In genomic region chr1:172324725-172325124, GRCm38 (mm10) we compare ENCODE assay signal across 8 mouse cellular contexts. TPM values are rescaled to one million over a fixed set of nuclear protein-coding genes. Genes with fewer than 3 reads are reported as not detected.
DNase-seq lines count a peak whose midpoint lies in the region; ATAC-seq lines count a peak whose summit lies in the region.

No protein-coding gene starts in this region.

- peaks cover 10% of the 10 kb centered on the region for H3K4me1 ChIP-seq in heart, embryonic 12.5 days (replicated peaks)

- no peak overlapping the region for H3K9ac ChIP-seq in heart, embryonic 12.5 days

- no peak overlapping the region for H3K4me2 ChIP-seq in heart, embryonic 12.5 days

- no peaks in the 10 kb centered on the region for H3K9me3 ChIP-seq in heart, embryonic 12.5 days (replicated peaks)

- no peaks in the 10 kb centered on the region; the same call in 1 of the 2 replicates for H3K36me3 ChIP-seq in heart, embryonic 12.5 days

- H3K27ac ChIP-seq in heart, embryonic 12.5 days (ENCODE audit: poor library complexity, severe bottlenecking) = no peak overlapping the region

- peak; percentile 47; the same call in 1 of the 2 replicates for ATAC-seq in heart, embryonic 12.5 days (ENCODE audit: insufficient number of reproducible peaks, low FRiP score)

- H3K4me3 ChIP-seq in heart, embryonic 12.5 days = no peak overlapping the region

- peaks cover 91% of the 10 kb centered on the region for H3K27me3 ChIP-seq in heart, embryonic 12.5 days (replicated peaks)

- peak; percentile 94 for DNase-seq in ES-CJ7 (ENCODE audit: low read depth, low spot score)
- DNase-seq in adrenal gland, postnatal 10 days = peak; percentile 86
- DNase-seq in embryo, embryonic 9.5 days (ENCODE audit: extremely low spot score) = peak; percentile 73
- DNase-seq in kidney, postnatal 36 days = peak; percentile 77 to 92
- DNase-seq in lung, postnatal 25 days (ENCODE audit: low spot score) = peak; percentile 77
- peak; percentile 85 for DNase-seq in right cerebral cortex, adult 2 months (ENCODE audit: low spot score in 2 of 2)
- DNase-seq in urinary bladder, postnatal 25 days (ENCODE audit: low spot score) = peak; percentile 74

- 11% methylated on average over 7 of the region's 7 CpGs for WGBS in heart, embryonic 12.5 days

RNA-seq across cellular contexts. Expression of gene Kcnj9, which starts 4.4 kb away (rescaled TPM):
- under 1 TPM in 1 of 2 experiments, not detected in 1; 0.12 TPM for total RNA-seq in adrenal gland, postnatal 10 days (2021)
- not detected in 2 replicates for polyA plus RNA-seq in heart, embryonic 12.5 days (2016; fragmentation: Nextera tagmentation; extraction: Ambion mirVana)

RNA-seq across cellular contexts. Expression of gene Kcnj10, which starts 16.3 kb away (rescaled TPM):
- 1 to 10 TPM in 1 of 2 experiments, under 1 TPM in 1; 0.90 to 1.3 TPM for total RNA-seq in adrenal gland, postnatal 10 days (2021)
- polyA plus RNA-seq in heart, embryonic 12.5 days (2016; fragmentation: Nextera tagmentation; extraction: Ambion mirVana) = not detected in 2 replicates

RNA-seq across cellular contexts. Expression of gene Atp1a2, which starts 26.9 kb away (rescaled TPM):
- 100 to 1,000 TPM; 303 to 400 TPM for total RNA-seq in adrenal gland, postnatal 10 days (2021)
- 23.4 and 25.9 TPM in 2 replicates for polyA plus RNA-seq in heart, embryonic 12.5 days (2016; fragmentation: Nextera tagmentation; extraction: Ambion mirVana)

RNA-seq across cellular contexts. Expression of gene Pigm, which starts 51.6 kb away (rescaled TPM):
- 10 to 100 TPM; 13.6 to 13.8 TPM for total RNA-seq in adrenal gland, postnatal 10 days (2021)
- polyA plus RNA-seq in heart, embryonic 12.5 days (2016; fragmentation: Nextera tagmentation; extraction: Ambion mirVana) = 8.5 and 9.4 TPM in 2 replicates
